Mouse (Mus musculus) neural tube, embryonic 14.5 days (tissue): ENCODE data around the gene Gm10570. TPM values are rescaled to one million over a fixed set of nuclear protein-coding genes. Genes with fewer than 3 reads are reported as not detected.

ENCODE experiments used
- ATAC-seq: fragments of 200-750 bp; cut with Nextera tagmentation; 2 replicates; pipeline ENCODE4 v1.8.0; 2017; ENCODE audit warnings: low read depth, mild to moderate bottlenecking, moderate TSS enrichment, moderate library complexity
- H3K27ac ChIP-seq: fragments of 300-500 bp; sonication (generic); 2 replicates; pipeline ENCODE4 v1.5.1; 2014; ENCODE audit warnings: low read depth, mild to moderate bottlenecking, control low read depth, low read length, moderate library complexity, mixed read lengths
- H3K27me3 ChIP-seq: fragments of 300-500 bp; sonication (generic); 2 replicates; pipeline ENCODE4 v1.6.1; 2014; ENCODE audit warnings: low read length; ENCODE audit not compliant: control insufficient read depth, insufficient read depth
- H3K36me3 ChIP-seq: fragments of 300-500 bp; sonication (generic); 2 replicates; pipeline ENCODE4 v1.6.1; 2014; ENCODE audit warnings: low read length, mixed read lengths; ENCODE audit not compliant: control insufficient read depth, insufficient read depth
- H3K4me1 ChIP-seq: fragments of 300-500 bp; sonication (generic); 2 replicates; pipeline ENCODE4 v1.6.1; 2014; ENCODE audit warnings: low read length; ENCODE audit not compliant: control insufficient read depth, insufficient read depth
- H3K4me2 ChIP-seq: fragments of 300-500 bp; sonication (generic); 2 replicates; pipeline ENCODE4 v1.6.1; 2014; ENCODE audit warnings: mild to moderate bottlenecking, low read depth, low read length, control low read depth
- H3K4me3 ChIP-seq: fragments of 300-500 bp; sonication (generic); 2 replicates; pipeline ENCODE4 v1.5.1; 2014; ENCODE audit warnings: low read depth, low read length, control low read depth, mixed read lengths
- H3K9ac ChIP-seq: fragments of 300-500 bp; sonication (generic); replicated peaks from 2 replicates; pipeline ENCODE4 v1.6.1; 2014; ENCODE audit warnings: low read depth, mild to moderate bottlenecking, control low read depth, low read length, mixed read lengths
- H3K9me3 ChIP-seq: fragments of 300-500 bp; sonication (generic); 2 replicates; pipeline ENCODE4 v1.6.1; 2016; ENCODE audit warnings: low read length; ENCODE audit not compliant: control insufficient read depth
- WGBS: fragments of 180-500 bp; shearing (Covaris S2); extraction: QIAGEN DNeasy Blood & Tissue Kit; methylation state at CpG from one replicate; pipeline ENCODE4 v1.1.7; 2014; 5-methylcytosine and 5-hydroxymethylcytosine counted together
- polyA plus RNA-seq: library from polyadenylated mRNA; unstranded; fragments of >200 nt; fragmentation: Nextera tagmentation; extraction: Ambion mirVana; gene quantifications from 2 replicates; pipeline ENCODE4 v1.2.1, GENCODE M21; 2014

The Gm10570 gene
- polyA plus RNA-seq, 1 experiment from 2014 or later: 1.8 TPM

DNA sequence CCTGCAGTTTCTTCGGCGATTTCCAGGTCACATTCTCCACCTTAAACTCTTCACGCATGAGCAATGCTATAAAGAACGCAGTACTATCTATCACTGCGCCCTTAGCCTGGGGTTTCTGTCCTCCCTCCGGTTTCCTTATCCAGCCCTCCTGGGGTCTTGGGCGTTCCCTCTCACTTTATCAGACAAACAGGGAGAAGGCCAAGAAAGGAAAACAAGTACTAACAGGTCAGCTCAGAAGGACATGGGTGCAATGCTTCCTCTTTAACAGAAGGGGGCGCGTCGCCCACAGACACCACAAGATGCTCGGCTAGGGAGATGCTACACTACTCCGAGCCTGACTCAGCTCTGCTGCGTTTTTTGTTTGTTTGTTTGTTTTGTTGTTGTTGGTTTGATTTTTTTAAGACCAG lies 11.3 kb downstream of the Gm10570 start:
- no peak overlapping the region for H3K4me3 ChIP-seq
- H3K4me2 ChIP-seq: no peak overlapping the region
- no peak overlapping the region for H3K9ac ChIP-seq
- H3K27me3 ChIP-seq: no peaks in the 10 kb centered on the region
- no peaks in the 10 kb centered on the region for H3K36me3 ChIP-seq
- no peak for ATAC-seq
- no peak overlapping the region for H3K27ac ChIP-seq
- WGBS: 22% methylated on average over 13 of the region's 13 CpGs
- H3K9me3 ChIP-seq: no peaks in the 10 kb centered on the region
- H3K4me1 ChIP-seq: no peaks in the 10 kb centered on the region

GRCm38 (mm10) chr4:130296243-130296965 lies 12.1 kb downstream of the Gm10570 start:
- Histone ChIP-seq H3K9me3 (no peaks in the 10 kb centered on the region), H3K4me1 (no peaks in the 10 kb centered on the region), H3K9ac (no peak overlapping the region), H3K4me2 (no peak overlapping the region), H3K4me3 (no peak overlapping the region), H3K36me3 (no peaks in the 10 kb centered on the region), H3K27me3 (no peaks in the 10 kb centered on the region), H3K27ac (no peak overlapping the region)
- no peak for ATAC-seq
- 87% methylated on average over 13 of the region's 13 CpGs for WGBS

DNA sequence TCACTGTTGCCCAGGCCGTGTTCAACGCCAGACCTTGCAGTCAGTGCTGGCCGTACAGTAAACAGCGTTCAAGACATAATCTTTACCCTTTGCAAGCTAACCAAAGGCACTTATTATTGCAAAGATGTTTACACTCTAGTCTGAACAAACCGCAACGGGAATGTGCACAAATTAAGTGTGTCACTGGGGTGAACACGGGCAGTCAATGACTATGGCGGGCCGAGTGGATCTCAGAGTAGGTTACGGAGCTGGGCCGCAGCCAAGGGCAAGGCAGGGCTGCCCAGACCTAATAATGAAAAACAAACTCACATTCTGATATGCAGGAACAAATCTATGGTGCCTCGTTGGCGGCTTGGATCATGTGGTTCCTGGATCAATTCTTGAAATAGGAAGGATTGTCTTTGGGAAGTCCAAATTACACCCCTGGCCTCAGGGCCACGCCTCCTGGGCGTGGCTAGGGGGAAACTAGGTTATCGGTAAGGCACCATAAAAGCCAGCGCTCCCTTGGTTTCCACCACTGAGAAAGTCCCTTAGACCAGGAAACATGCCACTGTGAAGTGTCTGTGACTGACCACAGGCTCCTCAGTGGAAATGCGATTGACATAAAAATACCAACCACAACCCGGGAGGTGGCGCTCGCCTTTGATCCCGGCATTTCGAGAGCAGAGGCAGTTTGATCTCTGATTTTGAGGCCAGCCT lies 13.3 kb downstream of the Gm10570 start:
- WGBS: 45% methylated on average over 23 of the region's 23 CpGs
- Histone ChIP-seq H3K4me2 (no peak overlapping the region), H3K27me3 (no peaks in the 10 kb centered on the region), H3K27ac (no peak overlapping the region), H3K4me3 (no peak overlapping the region), H3K4me1 (no peaks in the 10 kb centered on the region), H3K9me3 (no peaks in the 10 kb centered on the region), H3K36me3 (no peaks in the 10 kb centered on the region), H3K9ac (no peak overlapping the region)
- no peak for ATAC-seq

DNA sequence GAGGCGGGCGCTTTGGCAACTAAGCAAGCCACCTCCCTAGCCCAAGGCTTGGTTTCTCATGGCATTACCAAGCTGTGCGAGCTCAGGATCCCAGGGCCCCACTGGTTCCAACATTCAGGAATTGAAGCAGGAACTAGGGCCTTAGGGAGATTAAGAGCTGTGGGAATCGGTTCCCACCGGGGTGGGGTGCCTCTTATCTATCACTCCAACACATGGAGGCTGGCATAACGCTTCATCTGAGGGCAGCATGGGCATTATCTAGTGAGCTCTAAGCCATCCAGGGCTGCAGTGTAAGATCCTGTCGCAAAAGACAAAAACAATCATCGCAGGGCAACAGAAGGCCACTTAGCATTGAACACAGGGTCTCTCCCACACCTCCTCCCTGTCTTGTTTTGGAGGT lies 14.0 kb downstream of the Gm10570 start:
- 90% methylated on average over 8 of the region's 8 CpGs for WGBS
- ATAC-seq: no peak
- H3K36me3 ChIP-seq: no peaks in the 10 kb centered on the region

GRCm38 (mm10) chr4:130292271-130292670 lies 16.2 kb downstream of the Gm10570 start:
- Histone ChIP-seq H3K27ac (no peak overlapping the region), H3K9ac (no peak overlapping the region), H3K4me1 (no peaks in the 10 kb centered on the region), H3K27me3 (no peaks in the 10 kb centered on the region), H3K9me3 (no peaks in the 10 kb centered on the region), H3K4me2 (no peak overlapping the region), H3K36me3 (no peaks in the 10 kb centered on the region), H3K4me3 (no peak overlapping the region)
- ATAC-seq: no peak
- 3% methylated on average over 4 of the region's 4 CpGs for WGBS

More for the DNA sequence above, 14.0 kb downstream of the Gm10570 start:
- no peak overlapping the region for H3K4me2 ChIP-seq
- H3K4me1 ChIP-seq: no peaks in the 10 kb centered on the region
- no peak overlapping the region for H3K4me3 ChIP-seq
- no peak overlapping the region for H3K27ac ChIP-seq
- H3K9ac ChIP-seq: no peak overlapping the region
- H3K27me3 ChIP-seq: no peaks in the 10 kb centered on the region
- no peaks in the 10 kb centered on the region for H3K9me3 ChIP-seq

- Histone ChIP-seq H3K4me2 (no peak overlapping the region), H3K9ac (no peak overlapping the region), H3K9me3 (no peaks in the 10 kb centered on the region), H3K27ac (no peak overlapping the region), H3K4me3 (no peak overlapping the region), H3K36me3 (no peaks in the 10 kb centered on the region), H3K27me3 (no peaks in the 10 kb centered on the region), H3K4me1 (no peaks in the 10 kb centered on the region)
- 77% methylated on average over 3 of the region's 3 CpGs for WGBS
- ATAC-seq: no peak
Measured at GRCm38 (mm10) chr4:130289824-130290223, 18.6 kb downstream of the Gm10570 start.

DNA sequence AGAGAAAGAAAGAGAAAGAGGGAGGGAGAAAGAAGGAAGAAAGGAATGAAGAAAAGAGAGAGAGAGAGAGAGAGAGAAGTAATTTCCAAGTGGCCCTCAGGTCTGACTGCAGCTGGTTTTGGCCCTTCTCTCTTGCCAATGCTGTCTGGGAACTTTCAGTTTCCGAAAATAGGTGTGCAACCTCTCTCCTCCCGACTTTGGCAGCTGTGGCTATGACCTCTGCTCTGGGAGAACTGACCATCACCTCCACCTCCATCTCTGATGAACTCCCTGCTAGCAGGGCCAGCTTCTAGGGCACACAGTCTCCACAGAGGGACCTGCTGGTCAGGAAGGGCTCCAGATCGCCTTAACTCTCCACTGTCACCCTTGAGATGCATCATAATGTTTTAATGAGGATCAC lies 21.9 kb downstream of the Gm10570 start:
- H3K4me1 ChIP-seq: no peaks in the 10 kb centered on the region
- no peak overlapping the region for H3K9ac ChIP-seq
- 65% methylated on average over 3 of the region's 3 CpGs for WGBS
- H3K27ac ChIP-seq: no peak overlapping the region
- no peaks in the 10 kb centered on the region for H3K27me3 ChIP-seq
- H3K9me3 ChIP-seq: no peaks in the 10 kb centered on the region
- no peak overlapping the region for H3K4me2 ChIP-seq
- H3K36me3 ChIP-seq: no peaks in the 10 kb centered on the region
- no peak for ATAC-seq
- H3K4me3 ChIP-seq: no peak overlapping the region

DNA sequence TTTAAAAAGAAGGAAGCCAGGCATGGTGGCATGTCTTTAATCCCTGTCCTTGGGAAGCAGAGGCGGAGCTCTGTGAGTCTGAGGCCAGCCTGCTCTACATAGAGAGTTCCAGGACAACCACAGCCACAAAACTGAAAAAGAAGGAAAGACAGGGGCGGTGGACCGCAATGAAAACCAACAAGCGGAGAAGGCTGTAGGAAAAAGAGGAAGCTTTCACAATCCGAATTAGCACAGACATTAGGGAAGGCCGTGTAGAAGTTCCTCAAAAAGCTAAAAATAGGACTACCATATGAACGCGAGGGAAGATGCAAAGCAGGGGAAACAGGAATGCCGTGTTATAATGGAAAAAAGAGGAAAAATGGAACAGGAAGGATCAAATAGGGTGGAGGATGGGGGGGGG lies 24.6 kb downstream of the Gm10570 start:
- Histone ChIP-seq H3K27me3 (no peaks in the 10 kb centered on the region), H3K4me2 (no peak overlapping the region), H3K9ac (no peak overlapping the region), H3K36me3 (no peaks in the 10 kb centered on the region), H3K4me3 (no peak overlapping the region), H3K4me1 (no peaks in the 10 kb centered on the region), H3K9me3 (no peaks in the 10 kb centered on the region), H3K27ac (no peak overlapping the region)
- 85% methylated on average over 9 of the region's 9 CpGs for WGBS
- ATAC-seq: no peak

- Histone ChIP-seq H3K27ac (no peak overlapping the region), H3K4me3 (no peak overlapping the region), H3K4me2 (no peak overlapping the region), H3K9ac (no peak overlapping the region), H3K9me3 (no peaks in the 10 kb centered on the region), H3K4me1 (no peaks in the 10 kb centered on the region), H3K36me3 (no peaks in the 10 kb centered on the region), H3K27me3 (no peaks in the 10 kb centered on the region)
- WGBS: 81% methylated on average over 5 of the region's 5 CpGs
- no peak for ATAC-seq
Measured at GRCm38 (mm10) chr4:130282856-130283255, 25.6 kb downstream of the Gm10570 start.
